Comparison of ENCODE assay signal across 15 mouse cellular contexts in genomic region chr14:31601908-31602615, GRCm38 (mm10). TPM values are rescaled to one million over a fixed set of nuclear protein-coding genes. Genes with fewer than 3 reads are reported as not detected.
"Had no signal": no experiment of that assay in that cellular context is flagged by ENCODE, and none has a peak within 500 bp of the region (broad histone marks: within the 10 kb centered on the region; RNA-seq: fewer than 3 reads in every experiment).

No protein-coding gene starts in this region.

- H3K4me2 ChIP-seq: intestine, embryonic 15.5 days; limb, embryonic 13.5 days; midbrain, embryonic 13.5 days; neural tube, embryonic 12.5 days; stomach, embryonic 15.5 days had no signal

- H3K9ac ChIP-seq: intestine, embryonic 15.5 days; limb, embryonic 13.5 days; midbrain, embryonic 13.5 days; neural tube, embryonic 12.5 days; stomach, embryonic 15.5 days had no signal

- DNase-seq: kidney, adult 18-20 months; kidney, postnatal 10 days; kidney, postnatal 4 days; left cerebral cortex, postnatal 4 days; lung, adult 18-20 months had no signal

- H3K4me1 ChIP-seq: intestine, embryonic 15.5 days; limb, embryonic 13.5 days; midbrain, embryonic 13.5 days; neural tube, embryonic 12.5 days; stomach, embryonic 15.5 days had no signal

- H3K9me3 ChIP-seq: intestine, embryonic 15.5 days; limb, embryonic 13.5 days; midbrain, embryonic 13.5 days; neural tube, embryonic 12.5 days; stomach, embryonic 15.5 days had no signal

- H3K27me3 ChIP-seq: intestine, embryonic 15.5 days; limb, embryonic 13.5 days; midbrain, embryonic 13.5 days; neural tube, embryonic 12.5 days; stomach, embryonic 15.5 days had no signal

- H3K36me3 ChIP-seq: intestine, embryonic 15.5 days; limb, embryonic 13.5 days; midbrain, embryonic 13.5 days; neural tube, embryonic 12.5 days; stomach, embryonic 15.5 days had no signal

- H3K27ac ChIP-seq: intestine, embryonic 15.5 days; layer of hippocampus, adult 2 months; limb, embryonic 13.5 days; midbrain, embryonic 13.5 days; neural tube, embryonic 12.5 days; stomach, embryonic 15.5 days had no signal

- H3K4me3 ChIP-seq: intestine, embryonic 15.5 days; layer of hippocampus, adult 2 months; limb, embryonic 13.5 days; midbrain, embryonic 13.5 days; neural tube, embryonic 12.5 days; stomach, embryonic 15.5 days had no signal

- ATAC-seq: intestine, embryonic 15.5 days; midbrain, embryonic 13.5 days had no signal

RNA-seq across cellular contexts. Expression of gene Colq, which starts 10.9 kb away (rescaled TPM):
- polyA plus RNA-seq: midbrain, embryonic 13.5 days had no signal

RNA-seq across cellular contexts. Expression of gene Gm49387, which starts 38.6 kb away (rescaled TPM):
- total RNA-seq: layer of hippocampus, postnatal 10 days; left cerebral cortex, postnatal 4 days; monocyte, adult 5-6 weeks; neutrophil, adult 5-6 weeks had no signal
- polyA plus RNA-seq: kidney, embryonic 14.5 days; midbrain, embryonic 13.5 days; stomach, embryonic 15.5 days had no signal
